Mouse (Mus musculus): Measurements from ENCODE around the gene Rai14. TPM values are rescaled to one million over a fixed set of nuclear protein-coding genes. Genes with fewer than 3 reads are reported as not detected.

Rai14 gene
- polyA plus RNA-seq, 1 experiment from 2014 or later = 4.8 TPM

- no peak for DNase-seq
- Histone ChIP-seq H3K4me1 (ENCODE audit: insufficient read depth) (no peaks in the 10 kb centered on the region), H3K9me3 (ENCODE audit: low read length) (no peaks in the 10 kb centered on the region), H3K9ac (replicated peaks) (no peak overlapping the region), H3K27me3 (ENCODE audit: insufficient read depth, low read length) (no peaks in the 10 kb centered on the region), H3K27ac (ENCODE audit: low read depth) (no peak overlapping the region), H3K36me3 (replicated peaks; ENCODE audit: insufficient read depth, low read length) (no peaks in the 10 kb centered on the region), H3K4me2 (ENCODE audit: low read depth, low read length) (no peak overlapping the region), H3K4me3 (ENCODE audit: low read depth, low read length) (no peak overlapping the region)
- 71% methylated on average over 3 of the region's 3 CpGs for WGBS (ENCODE audit: insufficient replicate concordance)
- TF ChIP-seq CTCF (IDR thresholded peaks at IDR 0.05; ENCODE audit: low read depth) (no peak), EP300 (IDR thresholded peaks at IDR 0.05; ENCODE audit: low read depth) (no peak)
- ATAC-seq = no peak
Measured at GRCm38 (mm10) chr15:10719511-10719910, 5.1 kb upstream of the Rai14 start.

GRCm38 (mm10) chr15:10718763-10719162 lies 4.3 kb upstream of the Rai14 start:
- H3K27ac ChIP-seq (ENCODE audit: low read depth) = no peak overlapping the region
- H3K4me3 ChIP-seq (ENCODE audit: low read depth, low read length) = no peak overlapping the region
- TF ChIP-seq EP300 (IDR thresholded peaks at IDR 0.05; ENCODE audit: low read depth) (no peak), CTCF (IDR thresholded peaks at IDR 0.05; ENCODE audit: low read depth) (no peak)
- H3K27me3 ChIP-seq (ENCODE audit: insufficient read depth, low read length) = no peaks in the 10 kb centered on the region
- WGBS (ENCODE audit: insufficient replicate concordance) = 82% methylated on average over 10 of the region's 10 CpGs
- ATAC-seq (no peak), DNase-seq (no peak)
- no peak overlapping the region for H3K4me2 ChIP-seq (ENCODE audit: low read depth, low read length)
- no peak overlapping the region for H3K9ac ChIP-seq (replicated peaks)
- H3K36me3 ChIP-seq (replicated peaks; ENCODE audit: insufficient read depth, low read length) = no peaks in the 10 kb centered on the region
- H3K9me3 ChIP-seq (ENCODE audit: low read length) = no peaks in the 10 kb centered on the region
- no peaks in the 10 kb centered on the region for H3K4me1 ChIP-seq (ENCODE audit: insufficient read depth)

- no peak for DNase-seq
- WGBS (ENCODE audit: insufficient replicate concordance) = 100% methylated on average over 1 of the region's 1 CpGs
Measured at GRCm38 (mm10) chr15:10717284-10717683, 2.9 kb upstream of the Rai14 start.

GRCm38 (mm10) chr15:10715966-10716365 lies 1.5 kb upstream of the Rai14 start:
- H3K36me3 ChIP-seq (replicated peaks; ENCODE audit: insufficient read depth, low read length) = no peaks in the 10 kb centered on the region
- H3K4me3 ChIP-seq (ENCODE audit: low read depth, low read length) = 0 out of 2 replicates have a peak overlapping the region, but pooled peaks have one; percentile 59
- no peaks in the 10 kb centered on the region for H3K27me3 ChIP-seq (ENCODE audit: insufficient read depth, low read length)
- H3K4me1 ChIP-seq (ENCODE audit: insufficient read depth) = 0 out of 2 replicates have a peak, but pooled peaks cover 2% of the 10 kb centered on the region
- DNase-seq (no peak), ATAC-seq (no peak)
- no peak overlapping the region for H3K27ac ChIP-seq (ENCODE audit: low read depth)
- no peak overlapping the region for H3K9ac ChIP-seq (replicated peaks)
- H3K9me3 ChIP-seq (ENCODE audit: low read length) = no peaks in the 10 kb centered on the region
- no peak for TF ChIP-seq CTCF (IDR thresholded peaks at IDR 0.05; ENCODE audit: low read depth)
- TF ChIP-seq EP300 (IDR thresholded peaks at IDR 0.05; ENCODE audit: low read depth) = no peak
- WGBS (ENCODE audit: insufficient replicate concordance) = 51% methylated on average over 5 of the region's 5 CpGs
- peak overlapping the region; percentile 78 for H3K4me2 ChIP-seq (ENCODE audit: low read depth, low read length)

More at GRCm38 (mm10) chr15:10717284-10717683, 2.9 kb upstream of the Rai14 start:
- Histone ChIP-seq H3K4me2 (ENCODE audit: low read depth, low read length) (no peak overlapping the region), H3K36me3 (replicated peaks; ENCODE audit: insufficient read depth, low read length) (no peaks in the 10 kb centered on the region), H3K27ac (ENCODE audit: low read depth) (no peak overlapping the region), H3K9ac (replicated peaks) (no peak overlapping the region), H3K27me3 (ENCODE audit: insufficient read depth, low read length) (no peaks in the 10 kb centered on the region), H3K9me3 (ENCODE audit: low read length) (no peaks in the 10 kb centered on the region), H3K4me1 (ENCODE audit: insufficient read depth) (no peaks in the 10 kb centered on the region), H3K4me3 (ENCODE audit: low read depth, low read length) (no peak overlapping the region)
- no peak for ATAC-seq
- TF ChIP-seq EP300 (IDR thresholded peaks at IDR 0.05; ENCODE audit: low read depth) (no peak), CTCF (IDR thresholded peaks at IDR 0.05; ENCODE audit: low read depth) (no peak)

- Histone ChIP-seq H3K36me3 (replicated peaks; ENCODE audit: insufficient read depth, low read length) (no peaks in the 10 kb centered on the region), H3K27ac (ENCODE audit: low read depth) (peak overlapping the region; percentile 85), H3K9me3 (ENCODE audit: low read length) (no peaks in the 10 kb centered on the region), H3K9ac (replicated peaks) (peak overlapping the region; percentile 64), H3K4me1 (ENCODE audit: insufficient read depth) (0 out of 2 replicates have a peak, but pooled peaks cover 2% of the 10 kb centered on the region), H3K27me3 (ENCODE audit: insufficient read depth, low read length) (no peaks in the 10 kb centered on the region), H3K4me3 (ENCODE audit: low read depth, low read length) (peak overlapping the region; percentile 59), H3K4me2 (ENCODE audit: low read depth, low read length) (peak overlapping the region; percentile 78)
- 2% methylated on average over 10 of the region's 10 CpGs for WGBS (ENCODE audit: insufficient replicate concordance)
- ATAC-seq = peak; percentile 62
- TF ChIP-seq CTCF (IDR thresholded peaks at IDR 0.05; ENCODE audit: low read depth) = peak; percentile 44
- no peak for TF ChIP-seq EP300 (IDR thresholded peaks at IDR 0.05; ENCODE audit: low read depth)
- peak; percentile 52 for DNase-seq
Measured at GRCm38 (mm10) chr15:10715139-10715505, 698 bp upstream of the Rai14 start.

- peak overlapping the region; percentile 85 for H3K27ac ChIP-seq (ENCODE audit: low read depth)
- no peaks in the 10 kb centered on the region for H3K36me3 ChIP-seq (replicated peaks; ENCODE audit: insufficient read depth, low read length)
- no peaks in the 10 kb centered on the region for H3K9me3 ChIP-seq (ENCODE audit: low read length)
- no peak for ATAC-seq
- H3K4me1 ChIP-seq (ENCODE audit: insufficient read depth) = 0 out of 2 replicates have a peak, but pooled peaks cover 2% of the 10 kb centered on the region
- H3K4me3 ChIP-seq (ENCODE audit: low read depth, low read length) = peak overlapping the region; percentile 59
- 2% methylated on average over 34 of the region's 35 CpGs for WGBS (ENCODE audit: insufficient replicate concordance)
- peak overlapping the region; percentile 64 for H3K9ac ChIP-seq (replicated peaks)
- no peak for TF ChIP-seq CTCF (IDR thresholded peaks at IDR 0.05; ENCODE audit: low read depth)
- TF ChIP-seq EP300 (IDR thresholded peaks at IDR 0.05; ENCODE audit: low read depth) = no peak
- DNase-seq = peak; percentile 19
- H3K27me3 ChIP-seq (ENCODE audit: insufficient read depth, low read length) = no peaks in the 10 kb centered on the region
- peak overlapping the region; percentile 78 for H3K4me2 ChIP-seq (ENCODE audit: low read depth, low read length)
Measured at GRCm38 (mm10) chr15:10713626-10714316, 653 bp downstream of the Rai14 start.

Measured in liver, postnatal 0 days (tissue).